In the genomic region with DNA sequence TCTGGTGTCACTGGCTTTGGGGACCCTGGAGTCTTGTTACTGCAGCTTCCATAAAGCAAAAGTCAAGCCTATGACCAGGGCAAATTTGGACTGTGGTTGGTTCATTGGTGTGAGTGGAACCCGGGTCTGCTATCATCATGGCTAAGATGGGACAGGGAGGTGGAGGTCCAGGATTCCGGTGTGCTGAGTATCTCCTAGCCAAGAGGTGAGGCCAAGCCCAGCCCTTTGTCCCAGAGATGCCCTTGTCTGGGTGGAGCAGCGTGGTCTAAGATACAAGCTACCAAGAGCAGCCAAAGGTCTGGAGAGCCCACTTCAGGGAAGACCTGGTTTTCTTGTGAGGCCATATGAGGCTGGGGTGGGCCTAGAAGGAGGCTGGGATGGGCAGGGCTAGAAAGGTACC, we compare ENCODE assay signal across 45 mouse cellular contexts. TPM values are rescaled to one million over a fixed set of nuclear protein-coding genes. Genes with fewer than 3 reads are reported as not detected.
"Had no signal": no experiment of that assay in that cellular context is flagged by ENCODE, and none has a peak within 500 bp of the region (broad histone marks: within the 10 kb centered on the region; RNA-seq: fewer than 3 reads in every experiment).

No protein-coding gene starts in this region.

- H3K27me3 ChIP-seq: limb, embryonic 12.5 days; limb, embryonic 13.5 days; limb, embryonic 15.5 days; liver, embryonic 12.5 days; liver, embryonic 13.5 days; liver, embryonic 15.5 days; lung, embryonic 15.5 days; midbrain, embryonic 12.5 days; midbrain, embryonic 13.5 days; midbrain, embryonic 15.5 days; neural tube, embryonic 12.5 days had no signal

- H3K4me2 ChIP-seq: limb, embryonic 12.5 days; limb, embryonic 13.5 days; limb, embryonic 15.5 days; liver, embryonic 11.5 days; liver, embryonic 12.5 days; liver, embryonic 13.5 days; liver, embryonic 15.5 days; lung, embryonic 14.5 days; lung, embryonic 15.5 days; midbrain, embryonic 11.5 days; midbrain, embryonic 12.5 days; midbrain, embryonic 13.5 days; midbrain, embryonic 15.5 days; neural tube, embryonic 12.5 days had no signal

- ATAC-seq: liver, embryonic 12.5 days; liver, postnatal 0 days; midbrain, embryonic 13.5 days; midbrain, embryonic 16.5 days had no signal

- DNase-seq: left cerebral cortex, postnatal 4 days; liver; liver, embryonic 13.5 days; liver, postnatal 0 days; lung, adult 18-20 months; lung, adult 2 months; lung, embryonic 14.5 days; lung, postnatal 10 days; lung, postnatal 14 days; lung, postnatal 36 days; lung, postnatal 4 days; midbrain, embryonic 14.5 days had no signal

- H3K9me3 ChIP-seq: limb, embryonic 10.5 days; limb, embryonic 12.5 days; limb, embryonic 13.5 days; limb, embryonic 15.5 days; liver, embryonic 12.5 days; liver, embryonic 13.5 days; liver, embryonic 15.5 days; lung, embryonic 15.5 days; megakaryocyte, embryonic 14.5 days; midbrain, embryonic 10.5 days; midbrain, embryonic 12.5 days; midbrain, embryonic 13.5 days; midbrain, embryonic 15.5 days; neural tube, embryonic 12.5 days had no signal

- H3K27ac ChIP-seq: limb, embryonic 10.5 days; limb, embryonic 12.5 days; limb, embryonic 13.5 days; liver, embryonic 12.5 days; liver, embryonic 14.5 days; liver, embryonic 15.5 days; macrophage; midbrain, embryonic 10.5 days; midbrain, embryonic 12.5 days; midbrain, embryonic 13.5 days; midbrain, embryonic 15.5 days; neural tube, embryonic 12.5 days had no signal

- H3K9ac ChIP-seq: limb, embryonic 12.5 days; limb, embryonic 13.5 days; limb, embryonic 15.5 days; liver, embryonic 12.5 days; liver, embryonic 14.5 days; liver, embryonic 15.5 days; liver, postnatal 0 days; lung, embryonic 14.5 days; lung, embryonic 15.5 days; midbrain, embryonic 12.5 days; midbrain, embryonic 13.5 days; midbrain, embryonic 15.5 days; neural tube, embryonic 12.5 days had no signal

- H3K4me3 ChIP-seq: limb, embryonic 10.5 days; limb, embryonic 12.5 days; limb, embryonic 13.5 days; limb, embryonic 15.5 days; liver, embryonic 12.5 days; liver, embryonic 13.5 days; liver, embryonic 15.5 days; lung, embryonic 15.5 days; megakaryocyte, embryonic 14.5 days; midbrain, embryonic 10.5 days; midbrain, embryonic 12.5 days; midbrain, embryonic 13.5 days; midbrain, embryonic 15.5 days; myocyte; neural tube, embryonic 12.5 days had no signal

- H3K4me1 ChIP-seq: limb, embryonic 13.5 days; midbrain, embryonic 12.5 days; midbrain, embryonic 13.5 days; midbrain, embryonic 15.5 days; neural tube, embryonic 12.5 days had no signal

- H3K36me3 ChIP-seq: liver, embryonic 12.5 days; liver, embryonic 13.5 days; liver, embryonic 15.5 days; lung, embryonic 15.5 days; midbrain, embryonic 15.5 days; neural tube, embryonic 12.5 days had no signal

RNA-seq across cellular contexts. Expression of gene Aqp1, which starts 17.6 kb away (rescaled TPM):
- total RNA-seq: monocyte, adult 5-6 weeks had no signal
- polyA plus RNA-seq: macrophage had no signal

RNA-seq across cellular contexts. Expression of gene Ghrhr, which starts 57.5 kb away (rescaled TPM):
- total RNA-seq: left cerebral cortex, postnatal 10 days; left cerebral cortex, postnatal 14 days; left cerebral cortex, postnatal 25 days; left cerebral cortex, postnatal 36 days; left cerebral cortex, postnatal 4 days; megakaryocyte progenitor cell, adult 5-6 weeks; megakaryocyte, adult 5-6 weeks; megakaryocyte-erythroid progenitor cell, adult 5-6 weeks; midbrain, postnatal 0 days; monocyte, adult 5-6 weeks had no signal
- polyA plus RNA-seq: limb, embryonic 10.5 days; limb, embryonic 11.5 days; limb, embryonic 12.5 days; limb, embryonic 13.5 days; limb, embryonic 14.5 days; limb, embryonic 15.5 days; liver, adult 2 months; liver, embryonic 11.5 days; liver, embryonic 12.5 days; liver, embryonic 16.5 days; lung, adult 2 months; lung, embryonic 14.5 days; macrophage; midbrain, embryonic 10.5 days; midbrain, embryonic 11.5 days; midbrain, embryonic 12.5 days; midbrain, embryonic 13.5 days; midbrain, embryonic 14.5 days; midbrain, embryonic 15.5 days; midbrain, embryonic 16.5 days; midbrain, postnatal 0 days; myocyte; neural tube, embryonic 11.5 days; neural tube, embryonic 12.5 days had no signal
